Mouse (Mus musculus): ENCODE results near the gene Synpo2l. TPM values are rescaled to one million over a fixed set of nuclear protein-coding genes. Genes with fewer than 3 reads are reported as not detected.

Gene Synpo2l
- polyA plus RNA-seq, 1 experiment from 2014 or later, result 0.16 TPM

DNA sequence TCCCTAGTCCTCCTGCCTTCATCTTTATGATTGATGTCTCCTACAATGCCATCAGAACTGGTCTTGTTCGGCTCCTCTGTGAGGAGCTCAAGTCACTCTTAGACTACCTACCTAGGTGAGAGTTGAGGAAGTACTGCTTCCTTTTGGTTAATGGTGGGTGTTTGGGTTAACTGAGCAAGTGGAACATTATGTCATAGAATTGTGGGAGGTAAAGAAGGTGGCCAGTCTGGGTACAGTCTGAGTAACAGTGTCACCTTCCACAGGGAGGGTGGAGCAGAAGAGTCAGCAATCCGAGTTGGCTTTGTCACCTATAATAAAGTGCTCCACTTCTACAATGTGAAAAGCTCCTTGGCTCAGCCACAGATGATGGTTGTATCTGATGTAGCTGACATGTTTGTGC is 20.9 kb upstream of the Synpo2l start:
- Histone ChIP-seq H3K36me3 (ENCODE audit: control insufficient read depth, insufficient read depth, low read length) (peaks cover 56% of the 10 kb centered on the region), H3K4me1 (ENCODE audit: control insufficient read depth, insufficient read depth, low read length) (peaks cover under 1% of the 10 kb centered on the region), H3K27ac (ENCODE audit: low read length) (no peak overlapping the region), H3K27me3 (ENCODE audit: control insufficient read depth, insufficient read depth, low read depth, low read length) (no peaks in the 10 kb centered on the region), H3K4me3 (ENCODE audit: low read depth, low read length) (no peak overlapping the region), H3K9me3 (replicated peaks; ENCODE audit: control insufficient read depth, low read length, poor library complexity, severe bottlenecking) (no peaks in the 10 kb centered on the region), H3K9ac (ENCODE audit: low read depth, low read length) (no peak overlapping the region), H3K4me2 (ENCODE audit: low read length) (no peak overlapping the region)
- ATAC-seq, result no peak
- 87% methylated on average over 2 of the region's 2 CpGs for WGBS

DNA sequence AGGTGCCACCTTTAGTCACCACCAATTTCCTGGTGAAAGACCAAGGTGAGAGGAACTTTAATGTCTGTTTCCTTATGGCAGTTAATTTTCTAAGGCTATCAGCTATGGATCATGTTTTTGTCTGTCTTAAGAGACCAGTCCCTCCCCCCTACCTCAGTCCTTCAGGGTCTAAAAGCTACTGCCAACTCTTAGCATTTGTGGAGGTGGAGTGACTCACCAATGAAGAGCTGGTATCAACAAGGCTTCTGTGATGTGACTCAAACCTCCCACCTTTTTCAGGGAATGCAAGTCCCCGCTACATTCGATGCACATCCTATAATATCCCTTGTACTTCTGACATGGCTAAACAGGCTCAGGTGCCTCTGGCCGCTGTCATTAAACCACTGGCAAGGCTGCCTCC is 18.4 kb upstream of the Synpo2l start:
- Histone ChIP-seq H3K27me3 (ENCODE audit: control insufficient read depth, insufficient read depth, low read depth, low read length) (no peaks in the 10 kb centered on the region), H3K4me1 (ENCODE audit: control insufficient read depth, insufficient read depth, low read length) (no peaks in the 10 kb centered on the region), H3K4me2 (ENCODE audit: low read length) (no peak overlapping the region), H3K4me3 (ENCODE audit: low read depth, low read length) (no peak overlapping the region), H3K36me3 (ENCODE audit: control insufficient read depth, insufficient read depth, low read length) (peaks cover 64% of the 10 kb centered on the region), H3K9ac (ENCODE audit: low read depth, low read length) (no peak overlapping the region), H3K9me3 (replicated peaks; ENCODE audit: control insufficient read depth, low read length, poor library complexity, severe bottlenecking) (no peaks in the 10 kb centered on the region), H3K27ac (ENCODE audit: low read length) (no peak overlapping the region)
- WGBS, result 98% methylated on average over 3 of the region's 3 CpGs
- ATAC-seq, result no peak

DNA sequence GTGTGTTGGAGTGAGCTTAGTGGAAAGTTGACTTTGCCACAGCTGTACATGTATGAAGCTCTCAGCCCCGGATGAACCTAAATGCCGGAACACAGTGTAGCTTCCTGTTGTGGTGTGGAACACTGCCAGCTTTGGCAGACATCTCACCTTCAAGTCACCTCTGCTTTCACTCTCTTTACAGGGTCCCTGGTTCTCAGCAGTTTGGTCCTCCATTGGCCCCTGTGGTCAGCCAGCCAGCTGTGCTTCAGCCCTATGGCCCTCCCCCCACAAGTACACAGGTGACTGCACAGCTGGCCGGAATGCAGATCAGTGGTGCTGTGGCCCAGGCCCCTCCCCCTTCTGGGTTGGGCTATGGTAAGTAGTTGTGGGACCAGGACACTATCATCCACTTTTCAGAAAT is 14.3 kb upstream of the Synpo2l start:
- H3K4me2 ChIP-seq (ENCODE audit: low read length), result no peak overlapping the region
- H3K4me3 ChIP-seq (ENCODE audit: low read depth, low read length), result no peak overlapping the region
- H3K4me1 ChIP-seq (ENCODE audit: control insufficient read depth, insufficient read depth, low read length), result no peaks in the 10 kb centered on the region
- peaks cover 64% of the 10 kb centered on the region for H3K36me3 ChIP-seq (ENCODE audit: control insufficient read depth, insufficient read depth, low read length)
- no peak for ATAC-seq
- no peaks in the 10 kb centered on the region for H3K9me3 ChIP-seq (replicated peaks; ENCODE audit: control insufficient read depth, low read length, poor library complexity, severe bottlenecking)
- H3K27me3 ChIP-seq (ENCODE audit: control insufficient read depth, insufficient read depth, low read depth, low read length), result no peaks in the 10 kb centered on the region
- H3K9ac ChIP-seq (ENCODE audit: low read depth, low read length), result no peak overlapping the region
- H3K27ac ChIP-seq (ENCODE audit: low read length), result no peak overlapping the region
- 74% methylated on average over 3 of the region's 3 CpGs for WGBS

DNA sequence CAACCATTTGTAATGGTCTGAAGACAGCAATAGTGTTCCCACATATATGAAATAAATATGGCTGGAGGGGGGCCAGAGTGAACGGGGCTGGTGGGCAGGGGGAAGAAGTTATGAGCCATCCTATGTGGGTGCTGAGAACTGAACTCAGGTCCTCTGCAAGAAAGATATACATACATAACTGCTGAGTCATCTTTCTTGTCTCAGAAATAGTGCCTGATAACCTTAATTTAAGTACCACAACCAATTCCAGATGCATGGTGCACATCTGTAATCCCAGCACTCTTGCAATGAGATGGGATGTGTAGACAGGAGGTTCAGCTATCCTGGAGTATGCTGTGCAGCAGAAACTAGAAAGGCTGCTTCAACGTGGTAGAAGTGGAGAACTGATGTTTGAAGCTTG is 13.6 kb upstream of the Synpo2l start:
- no peak overlapping the region for H3K27ac ChIP-seq (ENCODE audit: low read length)
- H3K36me3 ChIP-seq (ENCODE audit: control insufficient read depth, insufficient read depth, low read length), result peaks cover 61% of the 10 kb centered on the region
- H3K4me3 ChIP-seq (ENCODE audit: low read depth, low read length), result no peak overlapping the region
- 91% methylated on average over 2 of the region's 2 CpGs for WGBS
- H3K4me2 ChIP-seq (ENCODE audit: low read length), result no peak overlapping the region
- no peaks in the 10 kb centered on the region for H3K4me1 ChIP-seq (ENCODE audit: control insufficient read depth, insufficient read depth, low read length)
- ATAC-seq, result no peak
- H3K9ac ChIP-seq (ENCODE audit: low read depth, low read length), result no peak overlapping the region
- H3K9me3 ChIP-seq (replicated peaks; ENCODE audit: control insufficient read depth, low read length, poor library complexity, severe bottlenecking), result no peaks in the 10 kb centered on the region
- H3K27me3 ChIP-seq (ENCODE audit: control insufficient read depth, insufficient read depth, low read depth, low read length), result no peaks in the 10 kb centered on the region

DNA sequence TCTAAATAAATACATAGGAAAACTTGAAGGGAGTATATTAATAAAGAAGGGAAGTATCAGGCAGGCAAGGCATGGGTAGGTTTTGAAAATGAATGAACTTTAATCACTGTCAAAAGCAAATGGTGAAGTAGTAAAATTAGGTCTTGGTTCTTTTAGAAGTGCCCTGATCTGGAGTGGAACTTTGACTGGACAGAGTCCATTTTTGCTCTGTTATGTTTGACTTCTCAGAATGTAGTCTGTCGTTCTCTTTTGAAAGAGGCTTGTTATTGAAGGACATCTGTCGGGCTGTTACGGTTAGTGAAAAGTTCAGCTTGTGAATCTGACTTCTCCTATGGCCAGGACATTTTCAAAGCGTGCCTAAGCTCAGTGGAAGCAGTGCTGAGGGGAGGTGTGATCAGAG is 9.8 kb upstream of the Synpo2l start:
- no peaks in the 10 kb centered on the region for H3K27me3 ChIP-seq (ENCODE audit: control insufficient read depth, insufficient read depth, low read depth, low read length)
- ATAC-seq, result no peak
- H3K9ac ChIP-seq (ENCODE audit: low read depth, low read length), result no peak overlapping the region
- H3K4me3 ChIP-seq (ENCODE audit: low read depth, low read length), result no peak overlapping the region
- no peaks in the 10 kb centered on the region for H3K9me3 ChIP-seq (replicated peaks; ENCODE audit: control insufficient read depth, low read length, poor library complexity, severe bottlenecking)
- H3K4me1 ChIP-seq (ENCODE audit: control insufficient read depth, insufficient read depth, low read length), result peaks cover 18% of the 10 kb centered on the region
- H3K27ac ChIP-seq (ENCODE audit: low read length), result no peak overlapping the region
- H3K36me3 ChIP-seq (ENCODE audit: control insufficient read depth, insufficient read depth, low read length), result peaks cover 50% of the 10 kb centered on the region
- no peak overlapping the region for H3K4me2 ChIP-seq (ENCODE audit: low read length)
- WGBS, result 95% methylated on average over 4 of the region's 4 CpGs

DNA sequence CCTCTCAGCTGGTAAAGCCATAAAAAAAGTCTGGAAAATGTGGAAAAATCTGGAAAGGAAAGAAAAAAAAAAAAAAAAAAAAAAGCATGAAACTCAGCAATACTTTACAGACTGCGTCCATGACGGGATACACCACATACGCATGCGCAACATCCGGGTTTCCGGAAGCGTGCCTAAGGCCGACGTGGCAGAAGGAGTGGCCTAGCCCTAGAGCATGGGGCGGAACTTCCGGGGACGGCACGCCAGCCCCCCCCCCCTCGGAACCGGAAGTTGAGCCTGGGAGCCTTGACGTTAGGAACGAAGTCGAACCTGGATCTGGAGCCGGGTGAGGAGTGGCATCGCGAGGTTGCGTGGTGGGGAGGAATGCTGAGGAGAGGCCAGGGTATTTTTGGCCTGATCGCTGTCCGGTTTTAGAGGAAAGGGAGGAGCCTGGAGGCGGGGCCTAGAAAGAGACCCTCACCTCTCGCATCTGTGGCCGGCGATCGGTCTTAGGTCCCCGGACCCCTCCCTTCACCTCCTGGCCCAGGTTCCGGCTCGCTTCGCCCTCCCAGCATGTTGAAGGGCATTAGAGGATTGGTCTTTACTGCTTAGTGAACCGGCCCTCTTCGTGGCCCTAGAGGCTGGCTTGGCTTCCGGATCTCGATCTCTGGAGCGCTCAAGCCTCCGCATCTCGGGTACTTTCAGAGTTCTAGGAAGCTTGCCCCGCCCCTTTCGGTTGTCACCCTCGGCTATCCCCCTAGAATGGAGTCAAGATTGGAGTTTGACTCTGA is 6.1 kb upstream of the Synpo2l start, which contains the start of gene Sec24c:
Gene Sec24c (plus strand): TSS at position 245 of the 770 bp plus-strand sequence.
- Histone ChIP-seq H3K27me3 (ENCODE audit: control insufficient read depth, insufficient read depth, low read depth, low read length) (no peaks in the 10 kb centered on the region), H3K4me1 (ENCODE audit: control insufficient read depth, insufficient read depth, low read length) (peaks cover 18% of the 10 kb centered on the region), H3K27ac (ENCODE audit: low read length) (peak within 1 kb of the TSS; percentile 77), H3K4me2 (ENCODE audit: low read length) (peak within 1 kb of the TSS; percentile 91), H3K9me3 (replicated peaks; ENCODE audit: control insufficient read depth, low read length, poor library complexity, severe bottlenecking) (no peaks in the 10 kb centered on the region), H3K9ac (ENCODE audit: low read depth, low read length) (peak within 1 kb of the TSS; percentile 62), H3K36me3 (ENCODE audit: control insufficient read depth, insufficient read depth, low read length) (peaks cover 25% of the 10 kb centered on the region), H3K4me3 (ENCODE audit: low read depth, low read length) (peak within 1 kb of the TSS; percentile 79)
- WGBS, result 0% methylated on average over 39 of the region's 43 CpGs
- ATAC-seq, result peak; percentile 96

DNA sequence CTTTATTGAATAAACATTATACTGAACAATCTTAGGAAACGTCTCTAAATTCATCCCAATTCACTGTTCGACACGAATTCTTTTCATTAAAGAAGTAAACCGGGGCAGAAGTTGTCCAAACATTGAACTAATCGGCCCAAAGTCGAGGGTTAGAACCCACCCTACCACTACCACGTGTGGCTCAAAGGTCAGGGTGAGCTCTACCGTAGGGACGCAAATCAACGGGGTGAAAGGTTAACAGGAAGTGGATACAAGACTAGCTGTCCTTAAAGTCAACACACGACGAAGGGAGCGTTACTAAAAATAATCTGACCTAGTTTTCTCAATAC is 5.5 kb upstream of the Synpo2l start:
- Histone ChIP-seq H3K9ac (ENCODE audit: low read depth, low read length) (peak overlapping the region; percentile 62; the same call in 1 of the 2 replicates), H3K27me3 (ENCODE audit: control insufficient read depth, insufficient read depth, low read depth, low read length) (peaks cover 3% of the 10 kb centered on the region), H3K4me2 (ENCODE audit: low read length) (peak overlapping the region; percentile 86), H3K4me1 (ENCODE audit: control insufficient read depth, insufficient read depth, low read length) (peaks cover 18% of the 10 kb centered on the region), H3K9me3 (replicated peaks; ENCODE audit: control insufficient read depth, low read length, poor library complexity, severe bottlenecking) (no peaks in the 10 kb centered on the region), H3K27ac (ENCODE audit: low read length) (peak overlapping the region; percentile 77), H3K4me3 (ENCODE audit: low read depth, low read length) (peak overlapping the region; percentile 79), H3K36me3 (ENCODE audit: control insufficient read depth, insufficient read depth, low read length) (peaks cover 21% of the 10 kb centered on the region)
- peak; percentile 85 for ATAC-seq
- 11% methylated on average over 13 of the region's 13 CpGs for WGBS

DNA sequence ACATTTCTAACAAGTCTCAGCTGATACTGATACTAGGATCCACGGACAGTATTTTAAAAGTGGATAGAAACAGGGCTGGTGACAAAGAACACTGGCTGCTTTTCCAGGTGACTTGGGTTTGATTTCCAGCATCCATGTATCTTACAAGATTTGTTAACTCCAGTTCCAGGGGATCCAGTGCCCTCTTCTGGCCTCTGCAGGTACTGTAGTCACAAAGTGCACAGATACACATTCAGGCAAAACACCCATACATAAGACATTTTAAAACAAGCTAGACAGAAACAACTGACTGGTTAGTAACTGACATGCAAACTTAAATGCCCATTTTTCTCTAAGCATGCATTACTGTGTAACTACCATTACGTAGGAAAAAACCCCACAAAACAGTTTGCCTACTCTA is 4.8 kb upstream of the Synpo2l start:
- no peak overlapping the region for H3K4me3 ChIP-seq (ENCODE audit: low read depth, low read length)
- H3K9ac ChIP-seq (ENCODE audit: low read depth, low read length), result no peak overlapping the region
- 89% methylated on average over 2 of the region's 2 CpGs for WGBS
- H3K4me2 ChIP-seq (ENCODE audit: low read length), result no peak overlapping the region; the same call in 1 of the 2 replicates
- no peak overlapping the region for H3K27ac ChIP-seq (ENCODE audit: low read length)
- no peaks in the 10 kb centered on the region for H3K9me3 ChIP-seq (replicated peaks; ENCODE audit: control insufficient read depth, low read length, poor library complexity, severe bottlenecking)
- ATAC-seq, result no peak
- peaks cover 13% of the 10 kb centered on the region for H3K36me3 ChIP-seq (ENCODE audit: control insufficient read depth, insufficient read depth, low read length)
- H3K27me3 ChIP-seq (ENCODE audit: control insufficient read depth, insufficient read depth, low read depth, low read length), result peaks cover 5% of the 10 kb centered on the region
- H3K4me1 ChIP-seq (ENCODE audit: control insufficient read depth, insufficient read depth, low read length), result peaks cover 18% of the 10 kb centered on the region

DNA sequence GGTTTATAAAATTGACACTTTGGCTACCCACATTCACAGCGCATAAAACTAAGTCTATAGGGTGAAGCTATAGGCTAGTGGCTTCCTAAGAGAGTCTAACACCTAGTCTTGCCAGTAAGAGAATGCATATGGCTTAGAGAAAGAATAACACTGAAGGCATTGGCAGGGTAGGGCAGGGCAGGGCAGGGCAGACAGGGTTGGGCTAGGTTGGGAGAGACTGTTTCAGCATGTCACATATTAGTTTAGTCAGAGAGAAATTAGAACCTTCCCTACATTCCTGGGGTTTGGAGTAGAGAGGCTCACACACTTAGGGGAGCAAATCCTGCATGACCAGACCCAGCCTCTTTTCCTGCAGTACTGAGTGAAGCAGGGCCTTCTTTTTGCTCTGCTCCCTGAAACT is 685 bp downstream of the Synpo2l start:
- no peaks in the 10 kb centered on the region for H3K36me3 ChIP-seq (ENCODE audit: control insufficient read depth, insufficient read depth, low read length)
- no peak overlapping the region for H3K4me3 ChIP-seq (ENCODE audit: low read depth, low read length)
- H3K9me3 ChIP-seq (replicated peaks; ENCODE audit: control insufficient read depth, low read length, poor library complexity, severe bottlenecking), result no peaks in the 10 kb centered on the region
- H3K4me1 ChIP-seq (ENCODE audit: control insufficient read depth, insufficient read depth, low read length), result peaks cover under 1% of the 10 kb centered on the region; the same call in 1 of the 2 replicates
- no peak for ATAC-seq
- no peak overlapping the region for H3K9ac ChIP-seq (ENCODE audit: low read depth, low read length)
- H3K4me2 ChIP-seq (ENCODE audit: low read length), result no peak overlapping the region
- WGBS, result 73% methylated on average over 1 of the region's 1 CpGs
- H3K27ac ChIP-seq (ENCODE audit: low read length), result no peak overlapping the region
- peaks cover 10% of the 10 kb centered on the region for H3K27me3 ChIP-seq (ENCODE audit: control insufficient read depth, insufficient read depth, low read depth, low read length)

All from midbrain, embryonic 16.5 days (tissue).